ENCODE assay signal across 39 mouse cellular contexts in genomic region chr10:115127907-115128306, GRCm38 (mm10). TPM values are rescaled to one million over a fixed set of nuclear protein-coding genes. Genes with fewer than 3 reads are reported as not detected.
"Had no signal": no experiment of that assay in that cellular context is flagged by ENCODE, and none has a peak within 500 bp of the region (broad histone marks: within the 10 kb centered on the region; RNA-seq: fewer than 3 reads in every experiment).

No protein-coding gene starts in this region.

- H3K9ac ChIP-seq: heart, embryonic 13.5 days; heart, embryonic 15.5 days; hindbrain, embryonic 12.5 days; hindbrain, embryonic 13.5 days; hindbrain, embryonic 14.5 days; hindbrain, embryonic 15.5 days; kidney, embryonic 15.5 days had no signal

- ATAC-seq: hindbrain, embryonic 16.5 days; hindbrain, postnatal 0 days; inflammation-experienced regulatory T-cells, adult 6 months; intestine, embryonic 16.5 days; intestine, postnatal 0 days had no signal

- DNase-seq: heart, adult 2 months; heart, postnatal 10 days; heart, postnatal 36 days; heart, postnatal 4 days; kidney, adult 11 months; kidney, adult 18-20 months; kidney, adult 2 months; kidney, adult 8-10 months; kidney, adult 9 months; kidney, postnatal 10 days; kidney, postnatal 14 days; kidney, postnatal 25 days; kidney, postnatal 36 days; kidney, postnatal 4 days; layer of hippocampus, adult 9-11 months; layer of hippocampus, postnatal 36 days had no signal

- H3K36me3 ChIP-seq: heart, embryonic 13.5 days; heart, embryonic 15.5 days; hindbrain, embryonic 10.5 days; hindbrain, embryonic 12.5 days; hindbrain, embryonic 13.5 days; hindbrain, embryonic 15.5 days; kidney, embryonic 15.5 days had no signal

- H3K27me3 ChIP-seq: heart, embryonic 13.5 days; heart, embryonic 15.5 days; hindbrain, embryonic 12.5 days; hindbrain, embryonic 13.5 days; hindbrain, embryonic 15.5 days; kidney, embryonic 15.5 days had no signal

- H3K4me1 ChIP-seq: heart, embryonic 15.5 days had no signal

- H3K9me3 ChIP-seq: heart, embryonic 13.5 days; heart, embryonic 15.5 days; hindbrain, embryonic 10.5 days; hindbrain, embryonic 12.5 days; hindbrain, embryonic 13.5 days; hindbrain, embryonic 15.5 days; kidney, embryonic 15.5 days had no signal

- H3K27ac ChIP-seq: heart, adult 2 months; heart, embryonic 13.5 days; heart, embryonic 15.5 days; hindbrain, embryonic 10.5 days; hindbrain, embryonic 12.5 days; hindbrain, embryonic 13.5 days; hindbrain, embryonic 14.5 days; hindbrain, embryonic 15.5 days; hindbrain, postnatal 0 days; kidney, embryonic 15.5 days; kidney, postnatal 0 days; layer of hippocampus, adult 2 months; left cerebral cortex, adult 2 months had no signal

- H3K4me3 ChIP-seq: heart, adult 2 months; heart, embryonic 13.5 days; heart, embryonic 15.5 days; hindbrain, embryonic 10.5 days; hindbrain, embryonic 12.5 days; hindbrain, embryonic 13.5 days; hindbrain, embryonic 15.5 days; kidney, embryonic 15.5 days; layer of hippocampus, adult 2 months; left cerebral cortex, adult 2 months had no signal

- H3K4me2 ChIP-seq: heart, embryonic 11.5 days; heart, embryonic 13.5 days; heart, embryonic 15.5 days; hindbrain, embryonic 12.5 days; hindbrain, embryonic 13.5 days; hindbrain, embryonic 14.5 days; hindbrain, embryonic 15.5 days; kidney, embryonic 15.5 days had no signal

RNA-seq across cellular contexts. Expression of gene Tph2, which starts 56.9 kb away (rescaled TPM):
- total RNA-seq: heart, adult 2 months; heart, adult 8-10 months; heart, postnatal 10 days; heart, postnatal 25 days; heart, postnatal 36 days; heart, postnatal 4 days; hematopoietic stem cell, adult 5-6 weeks had no signal
- polyA plus RNA-seq: heart, adult 2 months; heart, embryonic 11.5 days; heart, embryonic 13.5 days; heart, embryonic 14.5 days; heart, embryonic 15.5 days; inflammation-experienced regulatory T-cells, adult 6 months; intestine, embryonic 16.5 days; intestine, postnatal 0 days; kidney, adult 2 months; kidney, embryonic 14.5 days; kidney, embryonic 15.5 days; kidney, postnatal 0 days; large intestine, adult 2 months had no signal
